ENCODE assay signal across 24 mouse cellular contexts in genomic region chr1:104332666-104333370, GRCm38 (mm10).
DNase-seq lines count a peak whose midpoint lies in the region; ATAC-seq and TF ChIP-seq lines count a peak whose summit lies in the region.
"Had no signal": no experiment of that assay in that cellular context is flagged by ENCODE, and none has a peak within 500 bp of the region (broad histone marks: within the 10 kb centered on the region; RNA-seq: fewer than 3 reads in every experiment).

No protein-coding gene starts in this region.

- no peaks in the 10 kb centered on the region for H3K36me3 ChIP-seq in heart, embryonic 12.5 days
- H3K36me3 ChIP-seq in liver, adult 2 months (ENCODE audit: control insufficient read depth, insufficient read depth, low read length) = no peaks in the 10 kb centered on the region
- H3K36me3 ChIP-seq in liver, embryonic 11.5 days (ENCODE audit: control insufficient read depth, insufficient read depth, low read length) = no peaks in the 10 kb centered on the region
- H3K36me3 ChIP-seq: embryonic facial prominence, embryonic 15.5 days; forebrain, embryonic 10.5 days; G1E; hindbrain, embryonic 12.5 days had no signal

- peak; percentile 14 for DNase-seq in adrenal gland, adult 2 months
- no peak for DNase-seq in adrenal gland, postnatal 10 days
- DNase-seq in heart, postnatal 36 days = no peak
- peak; percentile 14 for DNase-seq in liver, adult 2 months (ENCODE audit: extremely low read depth, low read depth, low spot score)
- no peak for DNase-seq in liver, embryonic 11.5 days (ENCODE audit: low spot score)
- DNase-seq in heart, postnatal 4 days = peak; percentile 14
- DNase-seq: B cell, adult 2 months; cerebellum, adult 11 months; cerebellum, adult 8-10 months; cerebellum, postnatal 14 days; embryo, embryonic 11 days; gastrocnemius, postnatal 10 days had no signal

- no peaks in the 10 kb centered on the region for H3K4me1 ChIP-seq in heart, embryonic 12.5 days (replicated peaks)
- no peaks in the 10 kb centered on the region for H3K4me1 ChIP-seq in liver, adult 2 months (ENCODE audit: control insufficient read depth, insufficient read depth, low read length)
- H3K4me1 ChIP-seq in liver, embryonic 11.5 days (replicated peaks; ENCODE audit: control insufficient read depth, insufficient read depth, low read length) = no peaks in the 10 kb centered on the region
- H3K4me1 ChIP-seq: embryonic facial prominence, embryonic 15.5 days; forebrain, embryonic 10.5 days; hindbrain, embryonic 12.5 days had no signal

- no peak for TF ChIP-seq POLR2A in liver, adult 2 months (IDR thresholded peaks at IDR 0.05; ENCODE audit: extremely low read depth, insufficient read depth, low read length)

- TF ChIP-seq CTCF in liver, adult 2 months (IDR thresholded peaks at IDR 0.05; ENCODE audit: low read depth, low read length) = no peak

- intact Hi-C loops in heart, postnatal 36 days (cut with DNase I) = no loop called here

- H3K9ac ChIP-seq in heart, embryonic 12.5 days = no peak overlapping the region
- no peak overlapping the region for H3K9ac ChIP-seq in liver, adult 2 months (ENCODE audit: low read depth, low read length)
- no peak overlapping the region for H3K9ac ChIP-seq in liver, embryonic 11.5 days (ENCODE audit: low read depth, low read length)
- H3K9ac ChIP-seq: embryonic facial prominence, embryonic 15.5 days; hindbrain, embryonic 12.5 days had no signal

- peak overlapping the region; percentile 53 for H3K27ac ChIP-seq in heart, embryonic 12.5 days (ENCODE audit: poor library complexity, severe bottlenecking)
- no peak overlapping the region for H3K27ac ChIP-seq in liver, adult 2 months (replicated peaks; ENCODE audit: insufficient read depth, low read depth, low read length)
- no peak overlapping the region for H3K27ac ChIP-seq in liver, embryonic 11.5 days (ENCODE audit: low read depth, low read length)
- H3K27ac ChIP-seq: embryonic facial prominence, embryonic 15.5 days; forebrain, embryonic 10.5 days; hindbrain, embryonic 12.5 days had no signal

- no peaks in the 10 kb centered on the region for H3K79me2 ChIP-seq in liver, adult 2 months (ENCODE audit: control insufficient read depth, insufficient read depth, low read length)

- no peaks in the 10 kb centered on the region for H3K9me3 ChIP-seq in heart, embryonic 12.5 days (replicated peaks)
- no peaks in the 10 kb centered on the region for H3K9me3 ChIP-seq in liver, embryonic 11.5 days (ENCODE audit: control insufficient read depth, low read length)
- H3K9me3 ChIP-seq: embryonic facial prominence, embryonic 15.5 days; forebrain, embryonic 10.5 days; G1E; hindbrain, embryonic 12.5 days had no signal

- no peaks in the 10 kb centered on the region for H3K27me3 ChIP-seq in heart, embryonic 12.5 days (replicated peaks)
- no peaks in the 10 kb centered on the region for H3K27me3 ChIP-seq in liver, adult 2 months (ENCODE audit: control insufficient read depth, insufficient read depth, low read length)
- H3K27me3 ChIP-seq in liver, embryonic 11.5 days (replicated peaks; ENCODE audit: control insufficient read depth, insufficient read depth, low read length) = no peaks in the 10 kb centered on the region
- H3K27me3 ChIP-seq: embryonic facial prominence, embryonic 15.5 days; hindbrain, embryonic 12.5 days had no signal

- H3K4me3 ChIP-seq in heart, embryonic 12.5 days = no peak overlapping the region
- no peak overlapping the region for H3K4me3 ChIP-seq in liver, adult 2 months (ENCODE audit: insufficient read depth, low read depth, low read length)
- no peak overlapping the region for H3K4me3 ChIP-seq in liver, embryonic 11.5 days (ENCODE audit: low read depth, low read length)
- H3K4me3 ChIP-seq: embryonic facial prominence, embryonic 15.5 days; erythroblast, embryonic 14.5 days; forebrain, embryonic 10.5 days; hindbrain, embryonic 12.5 days had no signal

- no peak overlapping the region for H3K4me2 ChIP-seq in heart, embryonic 12.5 days
- H3K4me2 ChIP-seq in liver, embryonic 11.5 days = no peak overlapping the region
- H3K4me2 ChIP-seq: embryonic facial prominence, embryonic 15.5 days; hindbrain, embryonic 12.5 days had no signal

- 51% methylated on average over 3 of the region's 3 CpGs for whole genome bisulfite sequencing in heart, embryonic 12.5 days
- 45% methylated on average over 3 of the region's 3 CpGs for WGBS in liver, adult 2 months
- WGBS in liver, embryonic 11.5 days = 80% methylated on average over 3 of the region's 3 CpGs

- no peak for ATAC-seq in heart, embryonic 12.5 days (ENCODE audit: insufficient number of reproducible peaks, low FRiP score)
- ATAC-seq in liver, embryonic 11.5 days (replicated peaks; ENCODE audit: low FRiP score) = no peak
- no peak for ATAC-seq in granulocyte monocyte progenitor cell, adult 5-6 weeks (replicated peaks; ENCODE audit: poor library complexity, severe bottlenecking)
- ATAC-seq: CD4-positive, CD25-positive, alpha-beta regulatory T cell, adult 4 months; forebrain, embryonic 14.5 days; hindbrain, embryonic 16.5 days; inflammation-experienced regulatory T-cells, adult 6 months; intestine, postnatal 0 days had no signal

Comparison
In these comparisons a context has a peak if more than half of its experiments do, and no peak if none do; other contexts are left out.
1. DNase-seq: peak in adrenal gland, adult 2 months (single experiment), liver, adult 2 months (single experiment) and heart, postnatal 4 days (single experiment); none in adrenal gland, postnatal 10 days (single experiment), heart, postnatal 36 days (0 of 2) and liver, embryonic 11.5 days (single experiment).